Mouse (Mus musculus): ENCODE measurements at regions not wholly inside any gene's neighbourhood (a gene's known extent, or its start where the extent isn't known, plus 50 kb on each side); places are given as distances from the start of the nearest gene placed in this dataset.

DNA sequence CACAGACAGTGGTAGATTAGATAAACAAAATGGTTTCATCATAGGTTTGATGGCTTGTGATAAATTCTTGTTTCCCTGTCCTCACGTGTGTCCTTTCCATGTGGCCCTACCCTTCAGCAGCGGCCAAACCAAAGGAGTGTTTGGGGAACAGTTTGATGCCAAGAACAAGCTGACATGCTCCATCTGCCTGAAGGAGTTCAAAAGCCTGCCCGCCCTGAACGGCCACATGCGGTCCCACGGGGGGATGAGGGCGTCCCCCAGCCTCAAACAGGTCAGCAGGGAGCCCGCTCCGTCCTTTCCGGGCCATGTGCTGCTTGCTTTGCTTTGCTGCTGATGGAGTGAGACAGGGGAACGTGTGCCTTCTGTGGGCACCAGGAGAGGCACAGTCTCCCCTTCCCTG is 51.0 kb upstream of the Mrps10 start:
- H3K36me3 ChIP-seq (ENCODE audit: control insufficient read depth, insufficient read depth): peaks cover 22% of the 10 kb centered on the region
- ATAC-seq (replicated peaks; ENCODE audit: extremely low read depth, insufficient read depth, low FRiP score): no peak

DNA sequence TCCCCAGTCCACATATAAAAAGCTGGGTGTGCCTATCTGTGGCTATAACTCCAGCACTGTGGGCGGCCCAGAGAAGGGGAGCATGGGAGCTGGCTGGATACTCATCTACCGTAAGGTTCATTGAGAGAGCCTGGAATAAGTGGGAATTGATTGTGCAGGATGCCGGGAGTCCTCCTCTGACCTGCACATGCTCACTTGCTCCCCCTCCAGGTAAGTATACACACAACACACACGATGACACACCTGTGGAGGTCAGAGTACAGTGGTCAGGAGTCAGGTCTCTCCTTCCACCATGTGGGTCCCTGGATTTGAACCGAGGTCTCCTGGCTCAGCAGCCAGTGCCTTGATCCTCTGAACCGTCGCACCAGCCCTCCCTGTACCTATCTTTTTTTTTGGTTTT is 55.5 kb upstream of the Mrps10 start:
- no peaks in the 10 kb centered on the region for H3K27me3 ChIP-seq (ENCODE audit: control insufficient read depth, insufficient read depth, low read length)
- H3K9ac ChIP-seq (ENCODE audit: low read length): no peak overlapping the region
- WGBS: 96% methylated on average over 7 of the region's 7 CpGs
- ATAC-seq (replicated peaks; ENCODE audit: extremely low read depth, insufficient read depth, low FRiP score): no peak
- H3K4me1 ChIP-seq (ENCODE audit: control insufficient read depth, insufficient read depth, low read length): 0 out of 2 replicates have a peak, but pooled peaks cover 3% of the 10 kb centered on the region
- H3K36me3 ChIP-seq (ENCODE audit: control insufficient read depth, insufficient read depth): peaks cover 20% of the 10 kb centered on the region
- H3K27ac ChIP-seq (ENCODE audit: low read length): no peak overlapping the region
- H3K4me2 ChIP-seq (ENCODE audit: low read depth, low read length): no peak overlapping the region
- H3K9me3 ChIP-seq (replicated peaks; ENCODE audit: control insufficient read depth, low read length): no peaks in the 10 kb centered on the region
- no peak overlapping the region for H3K4me3 ChIP-seq (ENCODE audit: low read length)

More for the DNA sequence above, 51.0 kb upstream of the Mrps10 start:
- Histone ChIP-seq H3K9me3 (replicated peaks; ENCODE audit: control insufficient read depth, low read length) (no peaks in the 10 kb centered on the region), H3K4me1 (ENCODE audit: control insufficient read depth, insufficient read depth, low read length) (0 out of 2 replicates have a peak, but pooled peaks cover 3% of the 10 kb centered on the region), H3K27ac (ENCODE audit: low read length) (no peak overlapping the region), H3K9ac (ENCODE audit: low read length) (no peak overlapping the region), H3K4me2 (ENCODE audit: low read depth, low read length) (no peak overlapping the region), H3K27me3 (ENCODE audit: control insufficient read depth, insufficient read depth, low read length) (no peaks in the 10 kb centered on the region), H3K4me3 (ENCODE audit: low read length) (no peak overlapping the region)
- 85% methylated on average over 11 of the region's 11 CpGs for WGBS

DNA sequence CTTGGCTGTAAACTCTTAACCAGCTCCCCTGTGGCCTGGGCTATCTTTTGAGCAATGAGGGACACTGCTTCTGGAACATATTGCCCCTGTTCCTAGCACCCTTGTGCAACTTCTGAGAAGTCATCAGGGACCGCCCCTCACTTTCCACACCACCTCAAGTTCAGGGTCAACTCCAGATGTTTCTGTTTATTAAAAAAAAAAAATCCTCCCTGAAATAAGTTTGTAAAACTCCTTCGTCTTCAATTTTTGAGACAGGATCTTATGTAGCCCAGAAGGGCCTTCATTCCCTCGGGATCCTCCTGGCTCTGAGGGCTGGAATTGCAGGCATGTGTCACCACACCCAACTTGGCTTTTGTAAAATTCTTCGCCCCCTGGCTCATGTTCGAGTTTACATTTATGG is 57.4 kb upstream of the Mrps10 start:
- Histone ChIP-seq H3K27ac (ENCODE audit: low read length) (no peak overlapping the region), H3K4me2 (ENCODE audit: low read depth, low read length) (no peak overlapping the region), H3K36me3 (ENCODE audit: control insufficient read depth, insufficient read depth) (peaks cover 20% of the 10 kb centered on the region), H3K9ac (ENCODE audit: low read length) (no peak overlapping the region), H3K4me1 (ENCODE audit: control insufficient read depth, insufficient read depth, low read length) (no peaks in the 10 kb centered on the region), H3K9me3 (replicated peaks; ENCODE audit: control insufficient read depth, low read length) (no peaks in the 10 kb centered on the region), H3K27me3 (ENCODE audit: control insufficient read depth, insufficient read depth, low read length) (no peaks in the 10 kb centered on the region), H3K4me3 (ENCODE audit: low read length) (no peak overlapping the region)
- 72% methylated on average over 5 of the region's 5 CpGs for WGBS
- ATAC-seq (replicated peaks; ENCODE audit: extremely low read depth, insufficient read depth, low FRiP score): no peak

DNA sequence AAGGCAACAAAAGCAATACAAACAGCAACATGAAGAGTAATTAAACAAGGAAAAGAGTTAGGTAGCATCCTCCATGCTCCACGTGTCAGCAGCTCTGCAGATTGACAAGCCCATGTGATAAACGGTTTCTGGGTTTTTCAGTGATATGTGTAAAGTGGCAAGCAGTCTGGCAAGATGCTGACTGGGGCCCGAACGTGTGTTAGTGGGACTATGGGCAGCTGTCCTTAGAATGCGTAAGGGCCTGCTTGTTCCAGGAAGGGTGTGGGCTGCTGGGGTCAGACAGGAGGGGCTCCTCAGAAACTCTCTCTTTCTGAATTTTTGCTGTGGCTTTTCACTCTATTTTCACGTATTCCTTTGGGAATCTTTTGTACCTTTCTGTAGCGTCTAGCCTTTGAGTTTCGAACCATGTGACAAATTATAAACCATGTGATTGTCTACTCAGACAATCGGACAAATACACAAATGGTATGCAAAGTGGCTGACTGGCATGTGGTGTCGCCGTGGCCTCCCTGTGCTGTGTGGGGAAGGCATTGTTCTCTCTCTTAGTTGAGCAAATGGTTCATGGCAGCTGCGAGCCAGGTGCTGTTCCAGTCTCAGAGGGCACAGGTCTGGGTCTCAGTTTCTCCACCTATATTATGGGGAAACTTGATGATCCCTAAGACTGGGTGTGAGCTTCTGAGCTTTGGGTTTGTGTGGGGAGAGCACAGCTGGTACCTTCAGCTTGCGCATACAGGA is 62.5 kb upstream of the Mrps10 start:
- no peak overlapping the region for H3K27ac ChIP-seq (ENCODE audit: low read length)
- H3K4me3 ChIP-seq (ENCODE audit: low read length): no peak overlapping the region
- H3K4me1 ChIP-seq (ENCODE audit: control insufficient read depth, insufficient read depth, low read length): peaks cover 6% of the 10 kb centered on the region; the same call in 1 of the 2 replicates
- no peak for ATAC-seq (replicated peaks; ENCODE audit: extremely low read depth, insufficient read depth, low FRiP score)
- H3K27me3 ChIP-seq (ENCODE audit: control insufficient read depth, insufficient read depth, low read length): no peaks in the 10 kb centered on the region
- no peak overlapping the region for H3K4me2 ChIP-seq (ENCODE audit: low read depth, low read length)
- no peak overlapping the region for H3K9ac ChIP-seq (ENCODE audit: low read length)
- no peaks in the 10 kb centered on the region for H3K36me3 ChIP-seq (ENCODE audit: control insufficient read depth, insufficient read depth)
- no peaks in the 10 kb centered on the region for H3K9me3 ChIP-seq (replicated peaks; ENCODE audit: control insufficient read depth, low read length)
- WGBS: 78% methylated on average over 13 of the region's 13 CpGs

DNA sequence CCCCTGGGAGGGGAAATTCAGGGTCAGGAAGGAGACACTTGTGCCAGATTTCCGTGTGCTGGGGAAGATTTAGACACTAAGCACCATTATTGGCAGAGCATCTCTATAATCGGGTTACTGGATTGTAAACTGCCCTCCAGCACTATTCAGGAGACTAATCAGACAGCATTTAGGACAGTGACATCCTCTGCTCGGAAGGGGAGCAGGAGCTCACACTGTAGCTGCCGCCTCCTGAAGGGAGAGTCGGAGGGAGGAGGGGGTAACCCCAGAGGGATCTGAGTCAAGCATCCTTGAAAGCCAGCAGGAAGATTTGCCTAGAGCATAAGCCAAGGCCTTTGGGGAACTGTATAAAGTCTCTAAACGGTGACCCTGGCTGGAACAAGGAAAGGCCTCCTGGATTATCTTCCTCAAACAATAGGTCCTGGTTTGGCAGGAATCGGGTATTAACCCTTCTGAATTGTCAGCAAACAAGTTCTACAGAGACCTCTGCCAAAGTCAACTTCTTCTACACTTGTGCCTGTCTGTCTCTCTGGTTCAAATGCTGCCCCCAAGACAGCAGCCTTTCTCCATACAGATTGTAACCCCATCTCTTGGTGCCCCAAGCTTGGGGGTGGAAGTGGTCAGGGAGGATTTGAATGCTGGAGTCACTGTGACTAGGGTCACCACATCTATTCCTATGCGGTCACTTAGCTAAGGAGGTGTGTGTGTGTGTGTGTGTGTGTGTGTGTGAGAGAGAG is 64.1 kb upstream of the Mrps10 start:
- no peaks in the 10 kb centered on the region for H3K9me3 ChIP-seq (replicated peaks; ENCODE audit: control insufficient read depth, low read length)
- no peak overlapping the region; the same call in 1 of the 2 replicates for H3K27ac ChIP-seq (ENCODE audit: low read length)
- no peak overlapping the region for H3K9ac ChIP-seq (ENCODE audit: low read length)
- no peak; the same call in 1 of the 2 replicates for ATAC-seq (replicated peaks; ENCODE audit: extremely low read depth, insufficient read depth, low FRiP score)
- WGBS: 56% methylated on average over 8 of the region's 8 CpGs
- no peaks in the 10 kb centered on the region for H3K27me3 ChIP-seq (ENCODE audit: control insufficient read depth, insufficient read depth, low read length)
- H3K4me2 ChIP-seq (ENCODE audit: low read depth, low read length): no peak overlapping the region
- H3K4me3 ChIP-seq (ENCODE audit: low read length): no peak overlapping the region
- no peaks in the 10 kb centered on the region for H3K36me3 ChIP-seq (ENCODE audit: control insufficient read depth, insufficient read depth)
- H3K4me1 ChIP-seq (ENCODE audit: control insufficient read depth, insufficient read depth, low read length): peaks cover 6% of the 10 kb centered on the region; the same call in 1 of the 2 replicates

DNA sequence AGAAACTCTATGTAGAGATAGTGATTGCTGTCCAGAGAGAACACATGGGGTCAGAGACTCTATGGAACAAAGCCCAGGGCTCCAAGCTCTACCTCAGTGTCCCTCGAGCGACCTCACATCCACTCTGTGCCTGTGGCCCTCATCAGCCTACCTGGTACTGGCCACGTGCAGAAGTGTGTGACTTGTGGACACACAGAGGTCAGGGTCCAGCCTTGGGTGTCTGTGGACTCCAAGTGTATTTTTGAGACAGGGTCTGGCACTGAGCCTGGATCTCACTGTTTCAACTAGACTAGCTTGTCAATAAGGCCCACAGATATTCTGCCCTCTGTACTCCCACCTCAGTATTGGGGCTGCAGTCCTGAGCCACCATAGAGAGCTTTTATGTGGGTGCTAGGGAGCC is 65.1 kb upstream of the Mrps10 start:
- Histone ChIP-seq H3K4me1 (ENCODE audit: control insufficient read depth, insufficient read depth, low read length) (peaks cover 6% of the 10 kb centered on the region; the same call in 1 of the 2 replicates), H3K27ac (ENCODE audit: low read length) (no peak overlapping the region), H3K36me3 (ENCODE audit: control insufficient read depth, insufficient read depth) (no peaks in the 10 kb centered on the region), H3K9me3 (replicated peaks; ENCODE audit: control insufficient read depth, low read length) (no peaks in the 10 kb centered on the region), H3K4me2 (ENCODE audit: low read depth, low read length) (no peak overlapping the region), H3K9ac (ENCODE audit: low read length) (no peak overlapping the region), H3K4me3 (ENCODE audit: low read length) (no peak overlapping the region), H3K27me3 (ENCODE audit: control insufficient read depth, insufficient read depth, low read length) (no peaks in the 10 kb centered on the region)
- WGBS: 84% methylated on average over 3 of the region's 3 CpGs
- ATAC-seq (replicated peaks; ENCODE audit: extremely low read depth, insufficient read depth, low FRiP score): no peak

DNA sequence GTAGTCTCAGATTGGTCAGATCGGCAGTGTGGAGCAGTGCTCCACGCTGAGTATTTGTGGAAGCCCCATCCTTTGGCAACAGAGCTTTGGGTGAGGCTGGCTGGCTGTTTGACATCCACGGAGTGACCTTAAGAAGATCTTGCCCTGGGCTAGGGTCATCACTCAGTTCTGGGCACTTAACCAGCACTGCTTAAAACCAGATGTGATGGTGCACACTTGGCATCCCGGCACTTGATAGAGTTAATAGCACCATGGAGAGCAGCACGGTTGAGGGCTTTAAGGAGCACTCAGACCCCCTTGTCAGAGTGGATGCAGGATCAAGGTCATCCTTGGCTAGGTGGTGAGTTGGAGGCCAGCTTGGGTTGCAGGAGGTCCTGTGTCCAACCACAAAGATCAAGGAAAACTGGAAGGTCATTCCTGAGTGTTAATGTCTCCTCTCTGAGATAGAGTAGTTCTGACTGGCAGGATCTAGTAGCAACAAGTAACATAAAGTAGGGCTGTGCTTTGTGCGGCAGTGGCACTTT is 70.2 kb upstream of the Mrps10 start:
- no peak for ATAC-seq (replicated peaks; ENCODE audit: extremely low read depth, insufficient read depth, low FRiP score)
- WGBS: 76% methylated on average over 6 of the region's 6 CpGs

DNA sequence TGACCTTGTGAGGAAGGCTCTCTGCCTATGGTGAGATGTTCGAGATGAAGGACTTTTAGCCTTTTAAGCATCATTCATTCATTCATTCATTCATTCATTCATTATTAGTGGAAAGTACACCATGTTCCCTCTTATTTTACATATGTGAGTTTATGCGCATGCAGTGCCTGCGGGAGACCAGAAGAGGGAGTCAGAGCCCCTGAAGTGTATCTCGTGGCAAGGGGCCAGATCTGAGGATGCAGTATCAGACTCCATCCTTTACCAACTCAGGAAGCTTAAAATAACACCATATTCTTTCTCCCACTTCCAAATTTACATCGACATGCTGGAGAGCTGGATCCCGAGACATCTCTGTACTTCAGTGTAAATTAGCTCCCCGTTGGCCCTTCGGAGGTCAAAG is 70.7 kb upstream of the Mrps10 start:
- 82% methylated on average over 8 of the region's 8 CpGs for WGBS
- no peak for ATAC-seq (replicated peaks; ENCODE audit: extremely low read depth, insufficient read depth, low FRiP score)

More for the DNA sequence above, 70.2 kb upstream of the Mrps10 start:
- Histone ChIP-seq H3K4me2 (ENCODE audit: low read depth, low read length) (no peak overlapping the region), H3K36me3 (ENCODE audit: control insufficient read depth, insufficient read depth) (no peaks in the 10 kb centered on the region), H3K9ac (ENCODE audit: low read length) (no peak overlapping the region), H3K27me3 (ENCODE audit: control insufficient read depth, insufficient read depth, low read length) (no peaks in the 10 kb centered on the region), H3K27ac (ENCODE audit: low read length) (no peak overlapping the region), H3K9me3 (replicated peaks; ENCODE audit: control insufficient read depth, low read length) (no peaks in the 10 kb centered on the region), H3K4me3 (ENCODE audit: low read length) (no peak overlapping the region), H3K4me1 (ENCODE audit: control insufficient read depth, insufficient read depth, low read length) (peaks cover 20% of the 10 kb centered on the region)

More for the DNA sequence above, 70.7 kb upstream of the Mrps10 start:
- H3K4me3 ChIP-seq (ENCODE audit: low read length): no peak overlapping the region
- no peak overlapping the region for H3K4me2 ChIP-seq (ENCODE audit: low read depth, low read length)
- H3K9me3 ChIP-seq (replicated peaks; ENCODE audit: control insufficient read depth, low read length): no peaks in the 10 kb centered on the region
- no peak overlapping the region for H3K27ac ChIP-seq (ENCODE audit: low read length)
- no peaks in the 10 kb centered on the region for H3K27me3 ChIP-seq (ENCODE audit: control insufficient read depth, insufficient read depth, low read length)
- peaks cover 21% of the 10 kb centered on the region for H3K4me1 ChIP-seq (ENCODE audit: control insufficient read depth, insufficient read depth, low read length)
- H3K36me3 ChIP-seq (ENCODE audit: control insufficient read depth, insufficient read depth): no peaks in the 10 kb centered on the region
- H3K9ac ChIP-seq (ENCODE audit: low read length): no peak overlapping the region
